Mouse (Mus musculus) neutrophil, adult 5-6 weeks (primary cell): ENCODE measurements around the gene Amph. TPM values are rescaled to one million over a fixed set of nuclear protein-coding genes. Genes with fewer than 3 reads are reported as not detected.

Experiments used
- ATAC-seq: fragments of 151-379, 151-347 bp; 2 replicates; pipeline ENCODE4 v1.8.0; 2017; ENCODE audit warnings: mild to moderate bottlenecking, moderate TSS enrichment; ENCODE audit not compliant: insufficient number of reproducible peaks, poor library complexity, low FRiP score, severe bottlenecking; ENCODE audit errors: extremely low read depth
- total RNA-seq: library from RNA; stranded (forward); fragments of 200-1000 nt; gene quantifications from 2 replicates; pipeline ENCODE4 v1.2.3, GENCODE M21; 2017

Amph gene
- total RNA-seq, 1 experiment from 2014 or later = not detected

GRCm38 (mm10) chr13:19195456-19195855 lies 247.5 kb downstream of the Amph start:
- ATAC-seq = no peak

Other genes starting within 250 kb of the Amph start
- 63.0 and 69.6 TPM in 2 replicates for gene Vps41, start 230.9 kb upstream of the Amph start, total RNA-seq